Mouse (Mus musculus) embryonic fibroblast, embryonic 13.5 days (primary cell): ENCODE measurements around the gene Foxp1.

ENCODE experiments used
- CTCF ChIP-seq: IDR thresholded peaks from 2 replicates; pipeline ENCODE4 v1.5.1; 2011; ENCODE audit warnings: mild to moderate bottlenecking, control low read depth, low read length, moderate library complexity, borderline replicate concordance; ENCODE audit not compliant: insufficient read depth
- POLR2A ChIP-seq: IDR thresholded peaks from 2 replicates; pipeline ENCODE4 v1.6.1; 2011; ENCODE audit warnings: low read depth, mild to moderate bottlenecking, control low read depth, low read length, moderate library complexity

DNA sequence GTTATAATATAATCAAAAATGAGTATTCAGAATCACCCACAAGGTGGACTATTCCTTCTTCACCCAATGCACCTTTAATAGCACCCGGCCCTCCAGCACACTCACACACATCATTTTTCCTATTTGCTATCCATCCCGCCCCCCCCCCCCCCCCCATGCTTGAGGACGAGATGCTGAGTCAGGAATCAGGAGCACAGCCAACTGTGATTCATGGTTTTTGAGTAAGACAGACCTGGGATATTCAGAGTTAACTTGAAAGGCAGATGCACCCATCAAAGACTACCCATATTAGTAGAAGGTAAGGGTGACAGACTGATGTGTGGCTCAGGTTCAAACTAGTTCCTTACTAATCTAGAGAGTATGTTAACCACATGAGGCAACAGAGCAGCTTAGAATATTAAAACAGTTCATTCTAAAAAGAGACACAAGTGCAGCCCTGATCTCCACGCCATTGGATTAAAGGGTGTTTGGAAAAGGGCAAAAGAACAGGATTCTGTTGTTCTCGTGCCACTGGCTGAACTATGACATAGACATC is 273.0 kb downstream of the Foxp1 start:
- TF ChIP-seq CTCF (no peak), POLR2A (no peak)
